Mouse (Mus musculus) neural tube, embryonic 14.5 days (tissue): ENCODE results near the gene Taar7e. TPM values are rescaled to one million over a fixed set of nuclear protein-coding genes. Genes with fewer than 3 reads are reported as not detected.
"Not testable (repeated sequence)": the region's sequence is repeated elsewhere in the genome, so short reads cannot be mapped to it uniquely, and the experiment has no call there.

Source experiments
- ATAC-seq: fragments of 200-750 bp; cut with Nextera tagmentation; 2 replicates; pipeline ENCODE4 v1.8.0; 2017; ENCODE audit warnings: low read depth, mild to moderate bottlenecking, moderate TSS enrichment, moderate library complexity
- H3K27ac ChIP-seq: fragments of 300-500 bp; sonication (generic); 2 replicates; pipeline ENCODE4 v1.5.1; 2014; ENCODE audit warnings: low read depth, mild to moderate bottlenecking, control low read depth, low read length, moderate library complexity, mixed read lengths
- H3K27me3 ChIP-seq: fragments of 300-500 bp; sonication (generic); 2 replicates; pipeline ENCODE4 v1.6.1; 2014; ENCODE audit warnings: low read length; ENCODE audit not compliant: control insufficient read depth, insufficient read depth
- H3K36me3 ChIP-seq: fragments of 300-500 bp; sonication (generic); 2 replicates; pipeline ENCODE4 v1.6.1; 2014; ENCODE audit warnings: low read length, mixed read lengths; ENCODE audit not compliant: control insufficient read depth, insufficient read depth
- H3K4me1 ChIP-seq: fragments of 300-500 bp; sonication (generic); 2 replicates; pipeline ENCODE4 v1.6.1; 2014; ENCODE audit warnings: low read length; ENCODE audit not compliant: control insufficient read depth, insufficient read depth
- H3K4me2 ChIP-seq: fragments of 300-500 bp; sonication (generic); 2 replicates; pipeline ENCODE4 v1.6.1; 2014; ENCODE audit warnings: mild to moderate bottlenecking, low read depth, low read length, control low read depth
- H3K4me3 ChIP-seq: fragments of 300-500 bp; sonication (generic); 2 replicates; pipeline ENCODE4 v1.5.1; 2014; ENCODE audit warnings: low read depth, low read length, control low read depth, mixed read lengths
- H3K9ac ChIP-seq: fragments of 300-500 bp; sonication (generic); replicated peaks from 2 replicates; pipeline ENCODE4 v1.6.1; 2014; ENCODE audit warnings: low read depth, mild to moderate bottlenecking, control low read depth, low read length, mixed read lengths
- H3K9me3 ChIP-seq: fragments of 300-500 bp; sonication (generic); 2 replicates; pipeline ENCODE4 v1.6.1; 2016; ENCODE audit warnings: low read length; ENCODE audit not compliant: control insufficient read depth
- whole genome bisulfite sequencing: fragments of 180-500 bp; shearing (Covaris S2); extraction: QIAGEN DNeasy Blood & Tissue Kit; methylation state at CpG from one replicate; pipeline ENCODE4 v1.1.7; 2014; 5-methylcytosine and 5-hydroxymethylcytosine counted together
- polyA plus RNA-seq: library from polyadenylated mRNA; unstranded; fragments of >200 nt; fragmentation: Nextera tagmentation; extraction: Ambion mirVana; gene quantifications from 2 replicates; pipeline ENCODE4 v1.2.1, GENCODE M21; 2014

Taar7e gene
- polyA plus RNA-seq, 1 experiment from 2014 or later, result not detected

GRCm38 (mm10) chr10:24049210-24049609 is 11.8 kb downstream of the Taar7e start, which contains the start of gene Taar7f:
TSS of gene Taar7f (plus strand) at chr10:24049510.
- Histone ChIP-seq H3K4me2 (no peak within 1 kb of the TSS), H3K9ac (no peak within 1 kb of the TSS), H3K4me1 (no peaks in the 10 kb centered on the region), H3K4me3 (no peak within 1 kb of the TSS), H3K9me3 (no peaks in the 10 kb centered on the region), H3K27me3 (no peaks in the 10 kb centered on the region), H3K27ac (no peak within 1 kb of the TSS), H3K36me3 (no peaks in the 10 kb centered on the region)
- no peak for ATAC-seq

GRCm38 (mm10) chr10:24052039-24052438 is 14.6 kb downstream of the Taar7e start:
- Histone ChIP-seq H3K36me3 (no peaks in the 10 kb centered on the region), H3K27me3 (no peaks in the 10 kb centered on the region), H3K9ac (no peak overlapping the region), H3K4me3 (no peak overlapping the region), H3K4me2 (no peak overlapping the region), H3K27ac (no peak overlapping the region), H3K4me1 (no peaks in the 10 kb centered on the region), H3K9me3 (no peaks in the 10 kb centered on the region)
- 87% methylated on average over 5 of the region's 5 CpGs for WGBS
- no peak for ATAC-seq

- no peak overlapping the region for H3K4me2 ChIP-seq
- H3K4me3 ChIP-seq, result no peak overlapping the region
- 86% methylated on average over 3 of the region's 3 CpGs for WGBS
- no peak overlapping the region for H3K27ac ChIP-seq
- no peak overlapping the region for H3K9ac ChIP-seq
- H3K27me3 ChIP-seq, result no peaks in the 10 kb centered on the region
- H3K36me3 ChIP-seq, result no peaks in the 10 kb centered on the region
- no peaks in the 10 kb centered on the region for H3K4me1 ChIP-seq
- no peak for ATAC-seq
- no peaks in the 10 kb centered on the region for H3K9me3 ChIP-seq
These were observed 21.6 kb downstream of the Taar7e start for GRCm38 (mm10) chr10:24058986-24059385.

- not testable (repeated sequence) for H3K4me2 ChIP-seq, H3K9ac ChIP-seq, ATAC-seq, H3K4me3 ChIP-seq, H3K36me3 ChIP-seq, H3K27me3 ChIP-seq, H3K4me1 ChIP-seq, H3K27ac ChIP-seq, H3K9me3 ChIP-seq
- 67% methylated on average over 2 of the region's 2 CpGs for WGBS
These were observed 37.3 kb downstream of the Taar7e start for GRCm38 (mm10) chr10:24074751-24075150.

- 78% methylated on average over 2 of the region's 4 CpGs for WGBS
- H3K27ac ChIP-seq, result not testable (repeated sequence)
These were observed 38.8 kb downstream of the Taar7e start, which contains the start of gene Taar8a for GRCm38 (mm10) chr10:24076200-24076599. TSS of gene Taar8a (plus strand) at chr10:24076500.

GRCm38 (mm10) chr10:24080166-24080565 is 42.8 kb downstream of the Taar7e start:
- no peaks in the 10 kb centered on the region for H3K36me3 ChIP-seq
- H3K27me3 ChIP-seq, result no peaks in the 10 kb centered on the region
- H3K27ac ChIP-seq, result no peak overlapping the region
- H3K4me2 ChIP-seq, result no peak overlapping the region
- ATAC-seq, result no peak
- H3K4me1 ChIP-seq, result no peaks in the 10 kb centered on the region
- WGBS, result 57% methylated on average over 3 of the region's 3 CpGs
- H3K9me3 ChIP-seq, result no peaks in the 10 kb centered on the region
- H3K4me3 ChIP-seq, result no peak overlapping the region
- no peak overlapping the region for H3K9ac ChIP-seq

More at GRCm38 (mm10) chr10:24076200-24076599, 38.8 kb downstream of the Taar7e start, which contains the start of gene Taar8a:
- H3K4me1 ChIP-seq, ATAC-seq, H3K9me3 ChIP-seq, H3K4me2 ChIP-seq, H3K4me3 ChIP-seq, H3K27me3 ChIP-seq, H3K9ac ChIP-seq, H3K36me3 ChIP-seq: not testable (repeated sequence)

GRCm38 (mm10) chr10:24085936-24086335 is 48.5 kb downstream of the Taar7e start:
- Histone ChIP-seq H3K27ac (no peak overlapping the region), H3K9ac (no peak overlapping the region), H3K27me3 (no peaks in the 10 kb centered on the region), H3K4me1 (no peaks in the 10 kb centered on the region), H3K36me3 (no peaks in the 10 kb centered on the region), H3K4me2 (no peak overlapping the region), H3K9me3 (no peaks in the 10 kb centered on the region), H3K4me3 (no peak overlapping the region)
- no peak for ATAC-seq
- WGBS, result 64% methylated on average over 5 of the region's 5 CpGs

GRCm38 (mm10) chr10:24086555-24086954 is 49.1 kb downstream of the Taar7e start:
- 90% methylated on average over 5 of the region's 5 CpGs for WGBS
- no peaks in the 10 kb centered on the region for H3K27me3 ChIP-seq

GRCm38 (mm10) chr10:24087168-24087567 is 49.8 kb downstream of the Taar7e start:
- no peak overlapping the region for H3K27ac ChIP-seq
- H3K4me1 ChIP-seq, result no peaks in the 10 kb centered on the region
- no peak for ATAC-seq
- no peaks in the 10 kb centered on the region for H3K36me3 ChIP-seq
- no peaks in the 10 kb centered on the region for H3K27me3 ChIP-seq
- H3K9ac ChIP-seq, result no peak overlapping the region
- H3K4me2 ChIP-seq, result no peak overlapping the region
- no peak overlapping the region for H3K4me3 ChIP-seq
- H3K9me3 ChIP-seq, result no peaks in the 10 kb centered on the region
- WGBS, result 94% methylated on average over 2 of the region's 2 CpGs

More at GRCm38 (mm10) chr10:24086555-24086954, 49.1 kb downstream of the Taar7e start:
- Histone ChIP-seq H3K4me2 (no peak overlapping the region), H3K27ac (no peak overlapping the region), H3K9ac (no peak overlapping the region), H3K4me1 (no peaks in the 10 kb centered on the region), H3K9me3 (no peaks in the 10 kb centered on the region), H3K36me3 (no peaks in the 10 kb centered on the region), H3K4me3 (no peak overlapping the region)
- no peak for ATAC-seq
